Mouse (Mus musculus): ENCODE results near the gene 4933427D14Rik.

GRCm38 (mm10) chr11:72214591-72215409 is 7.5 kb upstream of the 4933427D14Rik start:
- no peak for TF ChIP-seq TAL1 (conservative IDR thresholded peaks at IDR 0.05; ENCODE audit: low read depth, low read length)
- no peak for TF ChIP-seq CTCF (IDR thresholded peaks at IDR 0.05; ENCODE audit: low read depth, low read length)
- no peak for TF ChIP-seq GATA2 (IDR thresholded peaks at IDR 0.05; ENCODE audit: borderline replicate concordance, low read depth, low read length)
- no peak for TF ChIP-seq POLR2AphosphoS5 (IDR thresholded peaks at IDR 0.05; ENCODE audit: insufficient replicate concordance, low read depth, low read length)
- TF ChIP-seq GATA1 (IDR thresholded peaks at IDR 0.05; ENCODE audit: borderline replicate concordance, low read length) = no peak

Measured in G1E (cell line).